Mouse (Mus musculus) brain, embryonic 14.5 days (tissue): ENCODE results near the gene 5530400C23Rik.
"Not testable (repeated sequence)": the region's sequence is repeated elsewhere in the genome, so short reads cannot be mapped to it uniquely, and the experiment has no call there.

Source experiments
- CTCF ChIP-seq: fragments of 200-500 bp; IDR thresholded peaks from 2 replicates; pipeline ENCODE4 v1.5.1; 2012; ENCODE audit warnings: inconsistent platforms, mild to moderate bottlenecking, moderate library complexity, borderline replicate concordance; ENCODE audit not compliant: insufficient read depth, insufficient read length; ENCODE audit errors: extremely low read depth
- POLR2A ChIP-seq: fragments of 200-500 bp; IDR thresholded peaks from 2 replicates; pipeline ENCODE4 v1.6.1; 2012; ENCODE audit warnings: mild to moderate bottlenecking, inconsistent platforms, borderline replicate concordance; ENCODE audit not compliant: poor library complexity, insufficient read depth, insufficient read length, severe bottlenecking; ENCODE audit errors: extremely low read depth

GRCm38 (mm10) chr6:133313896-133314295, 21.9 kb downstream of the 5530400C23Rik start:
- TF ChIP-seq CTCF, POLR2A: not testable (repeated sequence)
